Mouse (Mus musculus): ENCODE data around the gene Pla2g2e. TPM values are rescaled to one million over a fixed set of nuclear protein-coding genes. Genes with fewer than 3 reads are reported as not detected.
"Not testable (repeated sequence)": the region's sequence is repeated elsewhere in the genome, so short reads cannot be mapped to it uniquely, and the experiment has no call there.

Pla2g2e gene
- total RNA-seq, 2 experiments from 2014 or later = not detected

- no peak for DNase-seq (ENCODE audit: extremely low spot score in 1 of 2, low spot score in 1 of 2)
These were observed 3.3 kb downstream of the Pla2g2e start for GRCm38 (mm10) chr4:138880811-138881584.

- DNase-seq (ENCODE audit: extremely low spot score in 1 of 2, low spot score in 1 of 2) = no peak
These were observed 4.4 kb downstream of the Pla2g2e start for GRCm38 (mm10) chr4:138882179-138882578.

GRCm38 (mm10) chr4:138884261-138884660 is 6.5 kb downstream of the Pla2g2e start:
- DNase-seq (ENCODE audit: extremely low spot score in 1 of 2, low spot score in 1 of 2) = peak; percentile 86 to 99

- DNase-seq (ENCODE audit: extremely low spot score in 1 of 2, low spot score in 1 of 2) = no peak
These were observed 11.4 kb downstream of the Pla2g2e start for GRCm38 (mm10) chr4:138889165-138889564.

GRCm38 (mm10) chr4:138889635-138890034 is 11.9 kb downstream of the Pla2g2e start:
- no peak for DNase-seq (ENCODE audit: extremely low spot score in 1 of 2, low spot score in 1 of 2)

GRCm38 (mm10) chr4:138892655-138893054 is 14.9 kb downstream of the Pla2g2e start:
- DNase-seq (ENCODE audit: extremely low spot score in 1 of 2, low spot score in 1 of 2) = no peak

GRCm38 (mm10) chr4:138893789-138894188 is 16.0 kb downstream of the Pla2g2e start:
- DNase-seq (ENCODE audit: extremely low spot score in 1 of 2, low spot score in 1 of 2) = not testable (repeated sequence)

GRCm38 (mm10) chr4:138899361-138899760 is 21.6 kb downstream of the Pla2g2e start:
- no peak for DNase-seq (ENCODE audit: extremely low spot score in 1 of 2, low spot score in 1 of 2)

- no peak for DNase-seq (ENCODE audit: extremely low spot score in 1 of 2, low spot score in 1 of 2)
These were observed 28.0 kb downstream of the Pla2g2e start for GRCm38 (mm10) chr4:138905624-138906337.

GRCm38 (mm10) chr4:138913141-138913787 is 35.5 kb downstream of the Pla2g2e start:
- DNase-seq (ENCODE audit: extremely low spot score in 1 of 2, low spot score in 1 of 2) = no peak

GRCm38 (mm10) chr4:138913797-138914196 is 36.1 kb downstream of the Pla2g2e start, which contains the start of gene Otud3:
Gene Otud3 (minus strand): TSS chr4:138913945.
- peak; percentile 84 to 85 for DNase-seq (ENCODE audit: extremely low spot score in 1 of 2, low spot score in 1 of 2)

GRCm38 (mm10) chr4:138917282-138917681 is 39.5 kb downstream of the Pla2g2e start:
- DNase-seq (ENCODE audit: extremely low spot score in 1 of 2, low spot score in 1 of 2) = no peak

GRCm38 (mm10) chr4:138921254-138922130 is 43.8 kb downstream of the Pla2g2e start:
- no peak for DNase-seq (ENCODE audit: extremely low spot score in 1 of 2, low spot score in 1 of 2)

GRCm38 (mm10) chr4:138922131-138922459 is 44.4 kb downstream of the Pla2g2e start:
- peak; percentile 100 for DNase-seq (ENCODE audit: extremely low spot score in 1 of 2, low spot score in 1 of 2)

- DNase-seq (ENCODE audit: extremely low spot score in 1 of 2, low spot score in 1 of 2) = no peak
These were observed 47.8 kb downstream of the Pla2g2e start for GRCm38 (mm10) chr4:138925561-138925960.

Other genes starting within 250 kb of the Pla2g2e start
- 1 to 10 TPM; 1.0 TPM for gene Vwa5b1, start 242.1 kb upstream of the Pla2g2e start, total RNA-seq (2021)
- gene Pla2g2c, start 153.2 kb upstream of the Pla2g2e start, total RNA-seq (2021) = under 1 TPM in 1 of 2 experiments, not detected in 1; 0.21 TPM
- 1 to 10 TPM; 1.3 to 1.6 TPM for gene Ubxn10, start 140.8 kb upstream of the Pla2g2e start, total RNA-seq (2021)
- gene Pla2g2f, start 120.3 kb upstream of the Pla2g2e start, total RNA-seq (2021) = 1 to 10 TPM; 1.5 to 1.6 TPM
- under 1 TPM; 0.28 to 0.54 TPM for gene Pla2g2d, start 102.2 kb upstream of the Pla2g2e start, total RNA-seq (2021)
- 1 to 10 TPM in 1 of 2 experiments, under 1 TPM in 1; 0.76 to 1.1 TPM for gene Pla2g5, start 14.5 kb upstream of the Pla2g2e start, total RNA-seq (2021)
- gene Gm13030, start 4.0 kb upstream of the Pla2g2e start, total RNA-seq (2021) = not detected
- 10 to 100 TPM in 1 of 2 experiments, 1 to 10 TPM in 1; 9.3 to 13.2 TPM for gene Otud3, start 36.0 kb downstream of the Pla2g2e start, total RNA-seq (2021)
- not detected for gene Rnf186, start 89.2 kb downstream of the Pla2g2e start, total RNA-seq (2021)
- gene Tmco4, start 94.9 kb downstream of the Pla2g2e start, total RNA-seq (2021) = 1 to 10 TPM; 2.8 to 3.5 TPM
- gene Htr6, start 197.6 kb downstream of the Pla2g2e start, total RNA-seq (2021) = 1 to 10 TPM; 7.2 to 7.5 TPM
- gene Nbl1, start 215.1 kb downstream of the Pla2g2e start, total RNA-seq (2021) = 10 to 100 TPM; 75.6 to 90.6 TPM